Mouse (Mus musculus) ovary, adult 2 months (tissue): ENCODE results near the gene Gcgr. TPM values are rescaled to one million over a fixed set of nuclear protein-coding genes. Genes with fewer than 3 reads are reported as not detected.

ENCODE experiments used
- polyA plus RNA-seq: library from polyadenylated mRNA; depleted of rRNA; stranded (reverse); fragments of >200 nt; gene quantifications from 2 replicates; pipeline ENCODE4 v1.2.3, GENCODE M21; 2012; rRNA removed

Gcgr gene
- polyA plus RNA-seq: 2.3 and 3.3 TPM in 2 replicates

DNA sequence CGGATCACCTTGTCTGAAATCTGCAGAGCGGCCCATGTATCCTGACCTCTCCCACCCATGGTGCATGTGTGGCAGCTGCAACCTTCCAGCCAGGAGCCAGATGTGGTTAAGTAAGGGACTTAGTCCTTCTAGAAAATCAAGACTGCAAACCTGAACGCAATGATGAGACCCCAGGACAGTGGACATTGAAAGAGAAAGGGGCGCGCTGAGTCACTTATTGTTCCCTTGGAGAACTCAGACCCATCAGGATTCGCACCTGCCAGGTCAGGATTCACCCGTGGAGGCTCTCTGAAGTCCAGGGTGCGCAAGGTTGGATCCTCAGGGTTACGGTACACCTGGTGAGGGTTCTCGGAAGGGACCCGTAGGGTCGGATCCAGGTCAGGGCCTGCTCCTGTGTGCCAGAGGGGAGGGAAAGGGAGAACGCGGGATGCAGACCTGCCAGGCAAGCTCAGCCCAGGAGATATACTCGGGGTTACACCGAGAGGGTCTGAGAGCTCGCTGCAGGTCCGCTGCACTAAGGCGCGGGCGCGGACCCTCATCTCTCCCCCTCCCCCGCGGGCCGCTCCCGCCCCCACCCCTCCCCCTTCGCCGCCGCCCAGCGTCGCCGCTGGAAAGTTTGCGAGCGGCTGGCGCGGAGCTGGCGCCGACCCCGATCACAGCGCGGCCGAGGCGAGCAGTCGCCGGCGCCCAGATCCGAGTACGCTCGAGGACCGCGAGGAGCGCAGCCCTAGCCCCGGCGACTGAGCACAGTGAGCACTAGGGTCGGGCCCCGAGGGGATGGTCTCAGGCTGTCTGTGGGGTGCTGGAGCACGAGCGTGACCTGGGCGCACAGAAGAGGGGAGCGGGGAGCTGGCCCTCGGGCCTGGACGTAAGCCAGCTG lies at the start of gene Gcgr:
TSS of gene Gcgr (plus strand) at position 615 of the 880 bp plus-strand sequence.

DNA sequence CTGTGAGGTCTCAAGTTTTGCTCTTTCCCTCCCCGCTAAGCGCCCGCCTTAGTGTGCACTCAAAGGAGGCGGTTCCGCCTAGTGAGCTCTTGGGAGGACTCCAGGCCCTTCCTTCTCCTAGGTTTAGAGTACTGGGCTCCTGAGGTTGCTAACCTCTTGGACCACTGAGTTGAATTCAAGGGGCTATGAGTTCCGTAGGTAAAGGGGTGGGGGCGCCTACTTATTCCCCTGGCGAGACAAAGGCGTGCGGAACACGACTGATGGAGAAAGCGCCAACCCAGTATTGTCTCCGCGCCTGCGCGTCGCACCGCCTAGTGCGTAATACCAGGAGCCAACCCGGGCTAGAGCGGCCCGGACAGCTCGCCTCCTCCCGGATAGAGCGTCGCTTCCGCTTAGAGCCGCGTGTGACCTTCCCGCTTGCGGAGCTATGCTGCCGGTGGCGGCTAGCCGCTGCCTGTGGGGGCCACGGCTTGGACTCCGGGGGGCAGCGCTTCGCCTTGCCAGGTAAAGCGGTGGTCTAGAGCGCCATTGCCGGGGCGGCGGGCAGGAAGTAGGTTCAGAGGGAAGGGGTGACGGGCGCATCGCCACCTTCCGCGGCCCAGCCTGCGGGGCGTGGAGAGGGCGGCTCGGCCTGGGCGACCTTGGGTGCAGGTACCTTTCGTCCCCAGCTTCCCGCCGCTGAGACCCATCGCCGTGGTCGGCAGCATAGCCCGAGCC lies 46.1 kb upstream of the Gcgr start, which contains the start of gene Mrpl12:
TSS of gene Mrpl12 (plus strand) at position 349 of the 717 bp plus-strand sequence.

DNA sequence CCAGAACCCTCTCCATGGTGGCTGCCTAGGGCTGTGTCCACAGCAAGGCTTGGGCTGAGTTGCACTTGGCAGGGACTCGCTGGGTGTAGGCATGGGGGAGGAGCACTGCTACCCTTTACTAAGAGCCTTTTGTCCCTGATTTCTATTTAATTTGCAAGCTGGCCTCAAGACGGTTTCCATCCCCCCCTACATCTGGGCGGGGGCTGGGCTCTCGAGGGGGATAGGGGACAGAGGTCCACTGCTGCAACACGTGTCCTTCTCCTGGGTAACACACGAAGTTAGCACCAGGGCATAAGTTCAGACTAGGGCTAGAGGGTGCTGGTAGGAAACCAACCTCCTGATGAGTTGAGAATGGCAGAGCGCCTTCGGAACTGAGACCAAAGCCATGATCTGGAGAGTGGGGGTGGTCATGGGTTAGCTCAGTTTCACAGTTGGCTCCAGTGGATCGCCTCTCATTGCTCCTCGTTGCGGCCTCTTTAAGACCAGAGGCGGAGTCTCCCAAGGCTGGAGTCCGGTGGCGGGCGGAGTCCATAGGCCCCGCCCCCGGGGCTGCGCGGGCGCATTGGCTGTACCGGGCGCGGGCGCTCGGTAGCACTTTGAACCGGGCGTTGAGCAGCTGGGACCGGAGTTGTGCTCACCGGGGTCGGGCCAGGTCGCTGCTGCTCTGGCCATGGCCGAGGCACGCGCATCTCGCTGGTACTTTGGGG lies 39.0 kb upstream of the Gcgr start, which contains the start of gene Slc25a10:
TSS of gene Slc25a10 (plus strand) at position 524 of the 707 bp plus-strand sequence.

DNA sequence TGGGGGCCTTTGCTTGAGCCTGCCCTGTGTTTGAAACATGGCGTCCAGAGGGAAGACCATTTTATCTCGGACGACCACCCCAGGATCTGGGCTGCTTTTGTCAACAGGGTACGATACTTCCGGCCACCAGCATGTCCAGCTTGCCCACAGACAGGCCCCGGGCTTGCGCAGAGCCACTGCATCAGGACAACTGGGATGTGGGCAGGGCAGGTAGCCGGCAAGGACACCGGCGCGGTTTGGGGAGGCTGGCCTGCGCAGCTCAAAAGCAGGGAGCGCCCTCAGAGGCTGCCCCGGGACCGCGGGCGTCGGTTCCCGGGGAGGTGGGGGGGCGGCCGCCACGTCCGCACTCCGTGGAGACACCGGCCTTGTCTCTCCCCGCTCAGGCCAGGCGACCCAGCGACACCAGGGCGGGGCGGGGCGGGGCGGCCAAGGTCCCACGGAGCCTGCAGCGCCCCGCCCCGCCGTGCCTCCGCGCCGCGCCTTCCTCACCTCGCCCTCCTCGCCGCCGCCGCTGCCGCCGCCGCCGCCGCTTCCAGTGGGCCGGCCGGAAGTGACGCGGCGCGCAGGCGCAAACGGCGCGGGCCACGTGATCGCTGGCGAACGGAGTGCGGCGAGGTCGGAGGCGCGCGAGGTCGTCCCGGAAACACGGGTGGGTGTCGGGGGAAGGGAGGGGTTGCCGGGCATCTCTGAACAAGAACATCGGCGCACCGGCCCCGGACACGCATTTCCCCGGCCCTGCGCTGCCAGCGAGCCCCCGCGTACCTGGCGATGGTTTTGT lies 18.9 kb downstream of the Gcgr start, which contains the start of gene Mcrip1:
TSS of gene Mcrip1 (minus strand) at position 560 of the 778 bp plus-strand sequence.

DNA sequence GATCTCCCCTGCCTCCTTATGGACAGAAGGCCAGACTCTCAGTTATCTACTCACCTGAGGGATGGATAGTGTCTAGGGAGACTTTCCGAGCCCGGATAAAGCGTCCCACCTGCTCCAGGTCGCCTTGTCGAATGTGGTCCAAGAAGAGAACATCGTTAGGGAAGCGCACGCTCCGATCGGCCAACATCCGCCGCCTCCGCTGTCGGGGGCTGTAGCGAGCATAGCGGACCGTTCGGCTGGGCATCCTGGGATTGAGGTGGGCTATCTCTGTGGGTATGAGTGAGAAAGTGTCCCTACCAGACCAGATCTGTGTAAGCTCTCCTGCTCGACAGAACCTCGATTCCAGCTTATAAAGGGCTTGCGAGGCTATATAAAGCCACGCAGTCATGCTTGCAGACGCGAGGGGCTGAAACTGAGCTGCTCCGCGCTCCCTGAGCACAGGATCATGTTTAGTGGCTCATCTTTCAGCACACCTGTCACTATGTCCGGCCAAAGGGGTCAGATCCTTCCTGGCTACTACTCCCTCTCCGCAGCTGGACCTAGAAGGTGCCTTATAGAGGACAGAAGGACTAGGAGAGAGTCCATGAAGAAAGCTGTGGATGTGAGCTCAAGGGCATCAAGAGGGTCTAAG lies 20.4 kb downstream of the Gcgr start, which contains the start of gene Ppp1r27:
TSS of gene Ppp1r27 (minus strand) at position 323 of the 631 bp plus-strand sequence.

DNA sequence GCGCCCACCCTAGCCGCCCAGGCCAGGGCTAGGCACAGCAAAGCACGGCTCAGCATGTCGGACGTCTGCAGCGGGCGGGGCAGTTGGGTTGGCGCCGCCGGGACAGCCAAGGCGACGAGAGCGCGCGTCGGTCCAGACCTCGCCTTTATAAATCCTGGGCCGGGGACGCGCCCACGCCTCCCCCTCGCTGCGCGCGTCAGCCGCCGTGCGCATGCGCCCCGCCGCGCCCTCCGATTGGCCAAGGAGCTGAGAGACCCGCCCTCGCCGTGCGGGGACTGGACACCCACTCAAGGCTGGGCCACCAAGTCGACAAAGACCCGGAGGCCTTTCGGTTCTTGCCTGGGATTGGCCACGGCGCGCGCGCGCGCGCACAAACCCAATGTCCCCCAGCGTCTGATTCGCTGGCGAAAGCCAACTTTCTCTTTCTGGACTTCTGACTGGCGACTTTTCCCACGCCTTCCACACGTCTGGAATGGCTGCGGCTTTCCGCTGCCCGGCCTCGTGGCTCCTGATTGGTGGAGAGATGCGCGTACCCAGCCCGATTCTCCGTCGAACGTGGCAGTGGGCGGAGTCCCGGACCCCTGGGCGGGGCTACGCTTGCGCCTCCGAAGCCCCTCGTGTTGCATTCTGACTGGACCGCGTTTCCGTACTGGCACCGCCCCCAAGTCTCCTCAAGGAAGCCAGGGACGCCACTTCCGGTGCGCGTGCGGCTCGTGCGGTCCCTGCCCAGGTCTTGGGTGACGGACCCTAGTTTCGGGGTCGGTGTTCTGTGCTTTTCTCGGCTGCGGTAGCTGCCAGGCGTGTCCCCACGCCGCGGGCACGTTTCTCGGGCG lies 42.5 kb downstream of the Gcgr start, which contains the start of gene P4hb:
TSS of gene P4hb (minus strand) at position 502 of the 833 bp plus-strand sequence.

DNA sequence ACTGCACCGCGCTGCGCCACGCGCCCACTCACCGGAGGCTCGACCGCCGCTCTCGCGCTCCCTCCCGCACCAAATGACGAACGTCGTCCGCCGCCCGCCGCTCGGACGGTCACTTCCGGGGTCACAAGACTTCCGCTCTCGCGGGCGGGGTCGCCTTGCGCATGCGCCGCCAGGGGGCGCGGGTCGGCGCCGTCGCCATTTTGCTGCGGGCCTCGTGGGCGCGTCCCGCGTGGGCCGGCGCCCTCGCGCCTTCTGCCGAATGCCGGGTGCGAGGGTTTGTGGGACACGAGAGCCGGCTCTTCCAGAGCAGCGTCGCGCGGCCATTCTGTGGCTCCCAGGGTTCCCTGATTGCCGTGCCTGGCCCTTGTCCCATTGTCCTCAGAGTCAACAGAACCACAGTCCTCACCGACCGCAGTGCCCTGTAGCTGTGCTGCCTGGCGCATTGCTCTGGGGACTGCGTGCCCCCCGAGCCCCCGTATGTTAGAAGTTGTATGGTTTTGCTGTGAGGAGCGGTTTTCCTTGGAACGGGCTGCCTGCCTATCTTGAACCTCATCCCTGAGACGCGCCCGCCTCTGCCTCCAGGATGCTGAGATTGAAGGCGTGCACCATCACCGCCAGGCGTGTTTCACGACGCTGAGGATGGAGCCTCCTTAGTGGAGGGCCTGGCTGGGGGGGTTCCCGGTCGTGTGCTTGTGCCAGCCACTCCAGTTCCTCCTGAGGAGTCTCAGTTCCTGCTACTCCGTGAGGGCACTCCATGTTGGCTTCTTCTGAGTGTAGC lies 51.2 kb downstream of the Gcgr start, which contains the start of gene Arhgdia:
TSS of gene Arhgdia (minus strand) at position 135 of the 778 bp plus-strand sequence.

Other genes with a start within 250 kb of the Gcgr start
- gene Actg1, start 182.2 kb upstream of the Gcgr start, polyA plus RNA-seq: 1,216 and 1,304 TPM in 2 replicates
- gene Fscn2, start 169.2 kb upstream of the Gcgr start, polyA plus RNA-seq: 0.22 and 0.51 TPM in 2 replicates
- 110 and 134 TPM in 2 replicates for gene Faap100, start 151.9 kb upstream of the Gcgr start, polyA plus RNA-seq
- 106 and 121 TPM in 2 replicates for gene Nploc4, start 93.0 kb upstream of the Gcgr start, polyA plus RNA-seq
- gene Tspan10, start 88.1 kb upstream of the Gcgr start, polyA plus RNA-seq: 0.13 TPM in 1 of 2 replicates, not detected in the other
- gene Pde6g, start 77.2 kb upstream of the Gcgr start, polyA plus RNA-seq: 1.1 and 1.2 TPM in 2 replicates
- gene Oxld1, start 72.6 kb upstream of the Gcgr start, polyA plus RNA-seq: 30.5 and 34.8 TPM in 2 replicates
- 13.1 and 17.5 TPM in 2 replicates for gene Ccdc137, start 72.6 kb upstream of the Gcgr start, polyA plus RNA-seq
- 31.1 and 35.0 TPM in 2 replicates for gene Arl16, start 63.1 kb upstream of the Gcgr start, polyA plus RNA-seq
- 115 and 155 TPM in 2 replicates for gene Mrpl12, start 46.1 kb upstream of the Gcgr start, polyA plus RNA-seq
- 226 and 229 TPM in 2 replicates for gene Slc25a10, start 38.9 kb upstream of the Gcgr start, polyA plus RNA-seq
- gene Mcrip1, start 19.0 kb downstream of the Gcgr start, polyA plus RNA-seq: 185 and 195 TPM in 2 replicates
- gene Ppp1r27, start 20.4 kb downstream of the Gcgr start, polyA plus RNA-seq: not detected in 2 replicates
- 355 TPM in 2 replicates for gene P4hb, start 42.6 kb downstream of the Gcgr start, polyA plus RNA-seq
- 779 and 887 TPM in 2 replicates for gene Arhgdia, start 50.9 kb downstream of the Gcgr start, polyA plus RNA-seq
- 30.8 and 42.7 TPM in 2 replicates for gene Alyref, start 67.7 kb downstream of the Gcgr start, polyA plus RNA-seq
- gene Anapc11, start 67.7 kb downstream of the Gcgr start, polyA plus RNA-seq: 189 and 219 TPM in 2 replicates
- gene Npb, start 77.8 kb downstream of the Gcgr start, polyA plus RNA-seq: 2.6 and 4.4 TPM in 2 replicates
- 279 and 305 TPM in 2 replicates for gene Pcyt2, start 87.2 kb downstream of the Gcgr start, polyA plus RNA-seq
- 77.5 and 98.2 TPM in 2 replicates for gene Sirt7, start 94.5 kb downstream of the Gcgr start, polyA plus RNA-seq
- gene Mafg, start 102.9 kb downstream of the Gcgr start, polyA plus RNA-seq: 75.0 and 78.0 TPM in 2 replicates
- 10.8 and 14.3 TPM in 2 replicates for gene Pycr1, start 113.1 kb downstream of the Gcgr start, polyA plus RNA-seq
- gene Myadml2, start 117.5 kb downstream of the Gcgr start, polyA plus RNA-seq: 0.18 TPM in 1 of 2 replicates, not detected in the other
- 12.7 and 13.6 TPM in 2 replicates for gene Notum, start 130.5 kb downstream of the Gcgr start, polyA plus RNA-seq
- gene Aspscr1, start 142.3 kb downstream of the Gcgr start, polyA plus RNA-seq: 130 and 142 TPM in 2 replicates
- 57.2 and 79.0 TPM in 2 replicates for gene Cenpx, start 183.0 kb downstream of the Gcgr start, polyA plus RNA-seq
- 97.4 and 99.6 TPM in 2 replicates for gene Lrrc45, start 183.2 kb downstream of the Gcgr start, polyA plus RNA-seq
- gene Rac3, start 190.8 kb downstream of the Gcgr start, polyA plus RNA-seq: 54.5 and 76.4 TPM in 2 replicates
- 317 and 369 TPM in 2 replicates for gene Dcxr, start 196.6 kb downstream of the Gcgr start, polyA plus RNA-seq
- 193 and 267 TPM in 2 replicates for gene Cbr2, start 201.4 kb downstream of the Gcgr start, polyA plus RNA-seq
- gene Hmga1b, start 232.1 kb downstream of the Gcgr start, polyA plus RNA-seq: 0.31 and 7.3 TPM in 2 replicates